Mouse (Mus musculus) cerebellum, adult 2 months (tissue): Measurements from ENCODE around the gene Tmbim1.
"Not testable (repeated sequence)": the region's sequence is repeated elsewhere in the genome, so short reads cannot be mapped to it uniquely, and the experiment has no call there.

Experiments
- CTCF ChIP-seq: fragments of 200-500 bp; IDR thresholded peaks from 2 replicates; pipeline ENCODE4 v1.5.1; 2011; ENCODE audit warnings: low read depth, mild to moderate bottlenecking, control low read depth, low read length, moderate library complexity, borderline replicate concordance; ENCODE audit not compliant: insufficient read depth
- POLR2A ChIP-seq: fragments of 200-500 bp; IDR thresholded peaks from 2 replicates; pipeline ENCODE4 v1.6.1; 2011; ENCODE audit warnings: low read length, control low read depth, borderline replicate concordance; ENCODE audit not compliant: insufficient read depth

DNA sequence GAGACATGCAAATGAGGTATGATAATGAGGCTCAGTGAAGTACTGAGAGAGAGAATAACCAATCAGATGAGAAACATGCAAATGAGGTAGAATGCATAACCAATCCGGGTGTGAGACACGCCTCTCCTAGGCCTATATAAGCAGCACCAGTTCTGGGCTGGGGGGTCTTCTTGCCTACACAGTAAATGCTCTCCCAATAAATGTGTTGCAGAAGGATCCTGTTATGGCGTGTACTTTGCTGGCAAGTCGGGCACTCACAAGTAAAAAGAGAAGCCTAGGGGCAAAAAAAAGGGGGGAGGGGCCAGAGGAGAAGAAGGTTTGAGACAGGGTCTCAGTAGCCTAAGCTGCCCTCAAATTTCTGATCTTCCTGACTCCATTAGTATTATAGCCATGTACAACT, 35.6 kb upstream of the Tmbim1 start:
- TF ChIP-seq POLR2A, CTCF: not testable (repeated sequence)
